Mouse (Mus musculus): ENCODE results near the gene Zfp652.

DNA sequence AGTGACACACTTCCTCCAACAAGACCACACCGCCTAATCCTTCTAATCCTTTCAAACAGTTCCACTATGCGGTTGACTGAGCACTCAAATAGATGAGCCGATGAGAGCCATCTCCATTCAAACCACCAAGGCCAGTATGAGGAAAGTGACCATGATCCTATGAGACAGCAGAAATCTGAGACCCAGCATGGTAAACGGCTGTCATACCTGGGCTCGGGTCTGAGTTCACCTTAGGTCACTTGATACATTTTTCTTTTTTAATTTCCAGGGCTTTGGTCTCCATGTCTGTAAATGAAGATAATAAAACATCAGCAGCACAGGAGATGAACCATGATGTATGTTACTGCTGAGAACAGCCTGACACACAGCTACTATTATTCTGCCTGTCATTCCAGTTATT lies 95.4 kb downstream of the Zfp652 start:
- TF ChIP-seq GATA1 (IDR thresholded peaks at IDR 0.05; ENCODE audit: borderline replicate concordance, low read length) (no peak), FLI1 (IDR thresholded peaks at IDR 0.05; ENCODE audit: low read length) (no peak)

All from megakaryocyte, embryonic 14.5 days (primary cell).